Mouse (Mus musculus): ENCODE measurements around the gene Gm5129.

DNA sequence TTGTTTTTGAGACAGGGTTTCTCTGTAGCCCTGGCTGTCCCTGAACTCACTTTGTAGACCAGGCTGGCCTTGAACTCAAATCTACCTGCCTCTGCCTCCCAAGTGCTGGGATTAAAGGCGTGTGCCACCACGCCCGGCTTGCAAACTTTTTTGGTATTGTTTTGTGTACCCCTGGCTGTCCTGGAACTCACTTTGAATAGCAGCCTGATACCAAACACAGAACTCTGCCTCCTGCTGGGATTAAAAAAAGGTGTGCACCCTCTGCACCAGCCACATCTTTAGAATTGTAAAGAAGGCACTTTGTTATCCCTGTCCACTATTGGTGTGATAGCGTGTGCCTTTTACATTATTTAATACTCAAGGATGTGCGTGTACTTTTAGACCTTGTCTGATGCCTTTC is 1.7 kb upstream of the Gm5129 start:
- no peak for TF ChIP-seq CTCF (IDR thresholded peaks at IDR 0.05; ENCODE audit: extremely low read depth, insufficient read depth, low read length)
- TF ChIP-seq POLR2A (IDR thresholded peaks at IDR 0.05; ENCODE audit: extremely low read depth, insufficient read depth, low read length), result no peak

All from cortical plate, adult 2 months (tissue).